In genomic region chr7:142334246-142334645, GRCm38 (mm10) we compare ENCODE assay signal across 9 mouse cellular contexts. TPM values are rescaled to one million over a fixed set of nuclear protein-coding genes. Genes with fewer than 3 reads are reported as not detected.
DNase-seq lines count a peak whose midpoint lies in the region; ATAC-seq and TF ChIP-seq lines count a peak whose summit lies in the region.
"Had no signal": no experiment of that assay in that cellular context is flagged by ENCODE, and none has a peak within 500 bp of the region (broad histone marks: within the 10 kb centered on the region; RNA-seq: fewer than 3 reads in every experiment).

No protein-coding gene starts in this region.

- H3K36me3 ChIP-seq in G1E (replicated peaks): no peaks in the 10 kb centered on the region
- no peaks in the 10 kb centered on the region for H3K36me3 ChIP-seq in forebrain, postnatal 0 days (ENCODE audit: insufficient read depth)
- no peaks in the 10 kb centered on the region for H3K36me3 ChIP-seq in hindbrain, embryonic 10.5 days
- no peaks in the 10 kb centered on the region for H3K36me3 ChIP-seq in lung, postnatal 0 days (ENCODE audit: insufficient read depth, low read length)

- no peak for TF ChIP-seq EP300 in lung, postnatal 0 days (IDR thresholded peaks at IDR 0.05)

- DNase-seq in G1E (ENCODE audit: low spot score): peak; percentile 60
- DNase-seq in cerebellum, adult 18-20 months: peak; percentile 88 to 94
- DNase-seq in forebrain, postnatal 0 days: peak; percentile 92
- DNase-seq in hindbrain, embryonic 10.5 days (ENCODE audit: low spot score): peak; percentile 91
- DNase-seq in layer of hippocampus, adult 9-11 months: peak; percentile 86
- DNase-seq in lung, postnatal 0 days (ENCODE audit: low spot score): peak; percentile 91
- peak; percentile 69 for DNase-seq in retina, adult 2 months (ENCODE audit: low read depth, low spot score)
- peak; percentile 88 for DNase-seq in thymus, postnatal 25 days

- no peaks in the 10 kb centered on the region for H3K9me3 ChIP-seq in G1E (replicated peaks)
- no peaks in the 10 kb centered on the region for H3K9me3 ChIP-seq in forebrain, postnatal 0 days (ENCODE audit: low read length)
- no peaks in the 10 kb centered on the region for H3K9me3 ChIP-seq in hindbrain, embryonic 10.5 days
- H3K9me3 ChIP-seq in lung, postnatal 0 days (ENCODE audit: low read length): no peaks in the 10 kb centered on the region
- H3K9me3 ChIP-seq: megakaryocyte, embryonic 14.5 days had no signal

- ATAC-seq in G1E (ENCODE audit: extremely low read depth, insufficient number of reproducible peaks, low FRiP score, poor library complexity, severe bottlenecking): peak; percentile 28; the same call in 1 of the 2 replicates
- ATAC-seq in forebrain, postnatal 0 days: peak; percentile 90
- ATAC-seq in lung, postnatal 0 days: peak; percentile 78

- H3K9ac ChIP-seq in forebrain, postnatal 0 days: no peak overlapping the region
- H3K9ac ChIP-seq in lung, postnatal 0 days (replicated peaks; ENCODE audit: low read depth): no peak overlapping the region

- no peak overlapping the region for H3K4me2 ChIP-seq in forebrain, postnatal 0 days (ENCODE audit: low read depth)
- no peak overlapping the region for H3K4me2 ChIP-seq in lung, postnatal 0 days (replicated peaks; ENCODE audit: low read depth, low read length)

- peak; percentile 69 for TF ChIP-seq CTCF in G1E (IDR thresholded peaks at IDR 0.05; ENCODE audit: low read depth, low read length)
- TF ChIP-seq CTCF in forebrain, postnatal 0 days (IDR thresholded peaks at IDR 0.05; ENCODE audit: low read depth): peak; percentile 94
- peak; percentile 98 for TF ChIP-seq CTCF in lung, postnatal 0 days (IDR thresholded peaks at IDR 0.05)

- peaks cover 33% of the 10 kb centered on the region for H3K27me3 ChIP-seq in G1E (ENCODE audit: insufficient read depth, low read length)
- no peaks in the 10 kb centered on the region for H3K27me3 ChIP-seq in forebrain, postnatal 0 days (ENCODE audit: insufficient read depth, low read length)
- H3K27me3 ChIP-seq in hindbrain, embryonic 10.5 days (ENCODE audit: insufficient read depth, poor library complexity, severe bottlenecking): no peaks in the 10 kb centered on the region
- H3K27me3 ChIP-seq in lung, postnatal 0 days (replicated peaks; ENCODE audit: insufficient read depth, low read length): no peaks in the 10 kb centered on the region

- H3K4me3 ChIP-seq in G1E (ENCODE audit: low read depth, low read length): no peak overlapping the region
- no peak overlapping the region for H3K4me3 ChIP-seq in forebrain, postnatal 0 days (ENCODE audit: low read depth, low read length)
- H3K4me3 ChIP-seq in hindbrain, embryonic 10.5 days: no peak overlapping the region
- no peak overlapping the region for H3K4me3 ChIP-seq in lung, postnatal 0 days (ENCODE audit: low read depth, low read length)
- H3K4me3 ChIP-seq: megakaryocyte, embryonic 14.5 days had no signal

- H3K4me1 ChIP-seq in G1E (ENCODE audit: insufficient read depth, low read depth, low read length): peaks cover 28% of the 10 kb centered on the region
- no peaks in the 10 kb centered on the region for H3K4me1 ChIP-seq in forebrain, postnatal 0 days (ENCODE audit: insufficient read depth)
- peaks cover 17% of the 10 kb centered on the region for H3K4me1 ChIP-seq in hindbrain, embryonic 10.5 days (replicated peaks)
- no peaks in the 10 kb centered on the region for H3K4me1 ChIP-seq in lung, postnatal 0 days (ENCODE audit: insufficient read depth, low read depth, low read length)

- no peak overlapping the region for H3K27ac ChIP-seq in forebrain, postnatal 0 days (ENCODE audit: low read depth, low read length)
- H3K27ac ChIP-seq in hindbrain, embryonic 10.5 days: peak overlapping the region; percentile 77
- H3K27ac ChIP-seq in lung, postnatal 0 days (ENCODE audit: low read length): no peak overlapping the region

- 3% methylated on average over 3 of the region's 3 CpGs for WGBS in forebrain, postnatal 0 days
- 0% methylated on average over 3 of the region's 3 CpGs for WGBS in hindbrain, embryonic 10.5 days
- WGBS in lung, postnatal 0 days: 0% methylated on average over 3 of the region's 3 CpGs

RNA-seq across cellular contexts. Expression of gene Krtap5-4, which starts 30.9 kb away (rescaled TPM):
- total RNA-seq in G1E (2014; fragmentation: Nextera tagmentation) (not detected in 2 replicates), G1E (2017) (not detected in 2 replicates)
- not detected in 2 replicates for polyA plus RNA-seq in G1E (2012)
- not detected in 2 replicates for total RNA-seq in forebrain, postnatal 0 days (2014; rRNA removed)
- polyA plus RNA-seq in forebrain, postnatal 0 days (2015; fragmentation: Nextera tagmentation; extraction: Ambion mirVana): not detected in 2 replicates
- polyA plus RNA-seq in hindbrain, embryonic 10.5 days (2016; fragmentation: Nextera tagmentation; extraction: Ambion mirVana): not detected in 2 replicates
- polyA plus RNA-seq in lung, postnatal 0 days (2015; fragmentation: Nextera tagmentation; extraction: Ambion mirVana): not detected in 2 replicates

RNA-seq across cellular contexts. Expression of gene Krtap5-1, which starts 37.3 kb away (rescaled TPM):
- total RNA-seq in G1E (2014; fragmentation: Nextera tagmentation) (not detected in 2 replicates), G1E (2017) (not detected in 2 replicates)
- not detected in 2 replicates for polyA plus RNA-seq in G1E (2012)
- not detected in 2 replicates for total RNA-seq in forebrain, postnatal 0 days (2014; rRNA removed)
- not detected in 2 replicates for polyA plus RNA-seq in forebrain, postnatal 0 days (2015; fragmentation: Nextera tagmentation; extraction: Ambion mirVana)
- not detected in 2 replicates for polyA plus RNA-seq in hindbrain, embryonic 10.5 days (2016; fragmentation: Nextera tagmentation; extraction: Ambion mirVana)
- polyA plus RNA-seq in lung, postnatal 0 days (2015; fragmentation: Nextera tagmentation; extraction: Ambion mirVana): not detected in 2 replicates

RNA-seq across cellular contexts. Expression of gene Ifitm10, which starts 39.3 kb away (rescaled TPM):
- total RNA-seq in G1E (2014; fragmentation: Nextera tagmentation): not detected in 2 replicates
- 0.81 and 0.93 TPM in 2 replicates for total RNA-seq in G1E (2017)
- 0.33 and 0.52 TPM in 2 replicates for polyA plus RNA-seq in G1E (2012)
- total RNA-seq in forebrain, postnatal 0 days (2014; rRNA removed): 5.6 and 6.6 TPM in 2 replicates
- polyA plus RNA-seq in forebrain, postnatal 0 days (2015; fragmentation: Nextera tagmentation; extraction: Ambion mirVana): 10.2 and 13.0 TPM in 2 replicates
- 0.63 and 1.1 TPM in 2 replicates for polyA plus RNA-seq in hindbrain, embryonic 10.5 days (2016; fragmentation: Nextera tagmentation; extraction: Ambion mirVana)
- 15.0 and 15.5 TPM in 2 replicates for polyA plus RNA-seq in lung, postnatal 0 days (2015; fragmentation: Nextera tagmentation; extraction: Ambion mirVana)

RNA-seq across cellular contexts. Expression of gene Gm49369, which starts 48.2 kb away (rescaled TPM):
- not detected in 2 replicates for total RNA-seq in G1E (2014; fragmentation: Nextera tagmentation)
- total RNA-seq in G1E (2017): 246 and 291 TPM in 2 replicates
- 28.2 and 43.6 TPM in 2 replicates for polyA plus RNA-seq in G1E (2012)
- total RNA-seq in forebrain, postnatal 0 days (2014; rRNA removed): 21.2 and 45.2 TPM in 2 replicates
- polyA plus RNA-seq in forebrain, postnatal 0 days (2015; fragmentation: Nextera tagmentation; extraction: Ambion mirVana): 0.60 TPM in 1 of 2 replicates, not detected in the other
- 1.5 TPM in 1 of 2 replicates, not detected in the other for polyA plus RNA-seq in hindbrain, embryonic 10.5 days (2016; fragmentation: Nextera tagmentation; extraction: Ambion mirVana)
- 0.80 TPM in 1 of 2 replicates, not detected in the other for polyA plus RNA-seq in lung, postnatal 0 days (2015; fragmentation: Nextera tagmentation; extraction: Ambion mirVana)

RNA-seq across cellular contexts. Expression of gene Ctsd, which starts 53.6 kb away (rescaled TPM):
- total RNA-seq in G1E (2014; fragmentation: Nextera tagmentation) (102 and 133 TPM in 2 replicates), G1E (2017) (1,036 and 1,228 TPM in 2 replicates)
- polyA plus RNA-seq in G1E (2012): 43.0 and 64.7 TPM in 2 replicates
- total RNA-seq in forebrain, postnatal 0 days (2014; rRNA removed): 243 and 366 TPM in 2 replicates
- polyA plus RNA-seq in forebrain, postnatal 0 days (2015; fragmentation: Nextera tagmentation; extraction: Ambion mirVana): 313 and 338 TPM in 2 replicates
- 159 and 198 TPM in 2 replicates for polyA plus RNA-seq in hindbrain, embryonic 10.5 days (2016; fragmentation: Nextera tagmentation; extraction: Ambion mirVana)
- polyA plus RNA-seq in lung, postnatal 0 days (2015; fragmentation: Nextera tagmentation; extraction: Ambion mirVana): 469 and 481 TPM in 2 replicates

Comparison
In these comparisons a context has a peak if more than half of its experiments do, and no peak if none do; other contexts are left out.
1. ATAC-seq: peak in every context shown above with its lines; median percentile 90 in forebrain, postnatal 0 days; 78 in lung, postnatal 0 days; 28 in G1E.